Mouse (Mus musculus) forebrain, embryonic 15.5 days (tissue): ENCODE data around the gene Ccdc162. TPM values are rescaled to one million over a fixed set of nuclear protein-coding genes. Genes with fewer than 3 reads are reported as not detected.
"Not testable (repeated sequence)": the region's sequence is repeated elsewhere in the genome, so short reads cannot be mapped to it uniquely, and the experiment has no call there.

ENCODE experiments used
- ATAC-seq: fragments of 200-750 bp; cut with Nextera tagmentation; replicated peaks from 2 replicates; pipeline ENCODE4 v1.8.0; 2017; ENCODE audit warnings: mild to moderate bottlenecking, moderate TSS enrichment, moderate library complexity
- H3K27ac ChIP-seq: fragments of 300-500 bp; sonication (generic); replicated peaks from 2 replicates; pipeline ENCODE4 v1.5.1; 2015; ENCODE audit warnings: mild to moderate bottlenecking, inconsistent platforms
- H3K27me3 ChIP-seq: fragments of 300-500 bp; sonication (generic); 2 replicates; pipeline ENCODE4 v1.6.1; 2015; ENCODE audit warnings: inconsistent platforms
- H3K36me3 ChIP-seq: fragments of 300-500 bp; sonication (generic); 2 replicates; pipeline ENCODE4 v1.6.1; 2015; ENCODE audit warnings: mild to moderate bottlenecking, inconsistent platforms
- H3K4me1 ChIP-seq: fragments of 300-500 bp; sonication (generic); 2 replicates; pipeline ENCODE4 v1.6.1; 2015; ENCODE audit warnings: inconsistent platforms
- H3K4me2 ChIP-seq: fragments of 300-500 bp; sonication (generic); replicated peaks from 2 replicates; pipeline ENCODE4 v1.6.1; 2015; ENCODE audit warnings: mild to moderate bottlenecking, inconsistent platforms
- H3K4me3 ChIP-seq: fragments of 300-500 bp; sonication (generic); 2 replicates; pipeline ENCODE4 v1.5.1; 2015; ENCODE audit warnings: mild to moderate bottlenecking, inconsistent platforms
- H3K9ac ChIP-seq: fragments of 300-500 bp; sonication (generic); replicated peaks from 2 replicates; pipeline ENCODE4 v1.6.1; 2015; ENCODE audit warnings: mild to moderate bottlenecking, inconsistent platforms
- H3K9me3 ChIP-seq: fragments of 300-500 bp; sonication (generic); 2 replicates; pipeline ENCODE4 v1.6.1; 2016; ENCODE audit warnings: inconsistent platforms
- WGBS: fragments of 180-500 bp; shearing (Covaris S2); methylation state at CpG from one replicate; pipeline ENCODE4 v1.1.7; 2015; ENCODE audit warnings: mixed read lengths; 5-methylcytosine and 5-hydroxymethylcytosine counted together
- polyA plus RNA-seq: library from polyadenylated mRNA; unstranded; fragments of >200 nt; fragmentation: Nextera tagmentation; extraction: Ambion mirVana; gene quantifications from 2 replicates; pipeline ENCODE4 v1.2.1, GENCODE M21; 2015

Gene Ccdc162
- polyA plus RNA-seq, 1 experiment from 2014 or later = 0.46 TPM

DNA sequence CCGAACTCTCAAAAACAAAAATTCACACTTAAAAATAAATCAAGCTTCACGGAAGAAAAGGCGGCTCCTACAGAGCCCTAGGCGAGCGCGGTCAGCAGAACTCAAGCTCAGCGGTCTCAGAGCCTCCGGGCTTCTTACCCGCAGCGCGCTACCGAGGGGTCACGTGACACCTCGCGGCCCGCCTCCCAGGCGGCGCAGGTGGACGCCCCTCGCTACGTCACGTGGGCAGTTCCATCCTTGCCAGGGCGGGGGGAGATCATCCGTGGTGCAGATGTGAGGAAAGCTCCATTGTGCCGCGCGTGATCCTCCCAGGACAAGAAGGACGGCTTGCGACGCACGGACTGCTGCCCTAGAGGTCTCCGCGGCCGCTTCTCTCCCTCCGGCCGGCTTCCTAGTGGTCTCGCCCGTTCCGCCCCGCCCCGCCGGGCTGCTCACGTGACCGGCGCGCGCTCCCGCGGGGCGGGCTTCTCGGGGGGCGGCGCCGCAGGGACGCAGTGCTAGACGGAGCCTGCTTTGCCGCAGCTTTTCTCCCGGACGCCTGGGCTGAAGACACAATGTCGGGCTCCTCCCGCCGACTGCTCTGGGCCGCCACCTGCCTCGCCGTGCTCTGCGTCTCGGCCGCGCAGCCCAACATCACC lies 197.3 kb downstream of the Ccdc162 start, which contains the start of gene Cd164:
Gene Cd164 (plus strand): TSS at position 434 of the 638 bp plus-strand sequence.
- Histone ChIP-seq H3K27me3 (no peaks in the 10 kb centered on the region), H3K27ac (peak within 1 kb of the TSS; percentile 97), H3K4me2 (peak within 1 kb of the TSS; percentile 56), H3K36me3 (no peaks in the 10 kb centered on the region), H3K9ac (peak within 1 kb of the TSS; percentile 76), H3K4me1 (peaks cover 34% of the 10 kb centered on the region), H3K9me3 (no peaks in the 10 kb centered on the region), H3K4me3 (peak within 1 kb of the TSS; percentile 97)
- peak; percentile 97 for ATAC-seq
- 0% methylated on average over 69 of the region's 69 CpGs for WGBS

DNA sequence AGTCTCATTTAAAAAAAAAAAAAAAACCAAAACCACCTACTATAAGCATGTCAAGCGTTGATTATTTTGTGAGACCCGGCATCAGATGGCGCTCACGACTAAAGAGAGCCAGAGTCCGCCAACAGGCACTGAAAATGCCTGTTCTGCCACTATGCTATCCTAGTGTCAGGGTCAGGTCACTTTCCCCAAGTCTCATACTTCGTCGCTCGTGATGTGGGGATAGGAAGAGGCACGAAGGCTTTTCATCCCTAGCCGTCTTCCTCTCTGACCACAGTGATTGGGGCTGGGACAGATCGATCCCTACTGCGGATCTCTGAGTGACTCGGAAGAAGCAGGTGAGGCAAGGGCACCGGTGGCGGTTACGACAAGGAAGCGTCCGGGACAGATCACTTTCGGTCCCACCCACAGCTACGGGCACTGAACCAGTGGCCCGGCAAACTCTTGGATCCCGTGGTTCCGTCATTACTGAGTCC lies 197.9 kb downstream of the Ccdc162 start:
- ATAC-seq = peak; percentile 70
- WGBS = under 1% methylated on average over 23 of the region's 23 CpGs
- Histone ChIP-seq H3K27ac (peak overlapping the region; percentile 97), H3K9me3 (no peaks in the 10 kb centered on the region), H3K4me2 (peak overlapping the region; percentile 56), H3K9ac (peak overlapping the region; percentile 76), H3K4me3 (peak overlapping the region; percentile 97), H3K4me1 (peaks cover 33% of the 10 kb centered on the region), H3K27me3 (no peaks in the 10 kb centered on the region), H3K36me3 (no peaks in the 10 kb centered on the region)

DNA sequence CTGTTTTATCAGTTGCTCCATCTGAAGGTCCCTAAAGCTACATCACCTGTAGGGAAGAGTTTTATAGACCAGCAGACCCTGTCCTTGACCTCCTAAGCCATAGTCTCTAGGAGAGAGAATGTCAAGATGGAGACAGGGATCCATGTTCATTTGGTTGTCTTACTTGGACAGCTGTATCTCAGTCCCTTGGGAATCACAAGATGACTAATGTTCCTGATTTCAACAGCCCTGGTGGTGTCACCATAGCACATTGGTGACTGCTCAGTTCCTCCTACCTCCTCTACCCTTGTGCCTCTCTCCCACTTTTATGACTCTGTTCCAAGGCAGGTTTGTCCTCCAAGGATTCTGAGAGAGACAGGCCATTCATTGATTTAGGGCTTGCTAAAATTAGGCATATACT lies 201.5 kb downstream of the Ccdc162 start:
- Histone ChIP-seq H3K27ac (no peak overlapping the region), H3K9me3 (no peaks in the 10 kb centered on the region), H3K36me3 (no peaks in the 10 kb centered on the region), H3K9ac (no peak overlapping the region), H3K4me1 (no peaks in the 10 kb centered on the region), H3K4me2 (no peak overlapping the region), H3K4me3 (no peak overlapping the region), H3K27me3 (no peaks in the 10 kb centered on the region)
- ATAC-seq = no peak

DNA sequence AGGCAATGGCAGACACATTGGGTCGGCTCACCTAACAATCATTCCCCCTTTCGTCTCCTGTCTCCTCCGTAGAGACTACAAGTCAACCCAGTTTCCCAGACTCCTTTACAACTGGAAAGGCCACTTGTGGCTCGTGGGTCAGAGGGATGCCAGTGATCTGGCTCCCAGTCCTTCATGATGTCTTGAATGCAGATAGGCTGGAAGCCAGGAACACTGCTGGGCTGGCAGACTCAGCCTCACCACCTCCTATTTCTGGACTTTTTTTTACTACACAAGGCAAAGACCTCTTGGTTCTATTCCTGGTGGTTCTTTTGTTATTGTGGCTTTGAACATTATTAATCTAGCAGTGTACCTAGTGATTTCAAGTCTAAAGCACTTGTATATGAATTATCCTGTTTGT lies 202.1 kb downstream of the Ccdc162 start:
- no peaks in the 10 kb centered on the region for H3K4me1 ChIP-seq
- H3K27ac ChIP-seq = no peak overlapping the region
- H3K27me3 ChIP-seq = no peaks in the 10 kb centered on the region
- no peak overlapping the region for H3K4me2 ChIP-seq
- no peak overlapping the region for H3K4me3 ChIP-seq
- ATAC-seq = no peak
- 81% methylated on average over 4 of the region's 4 CpGs for WGBS
- no peaks in the 10 kb centered on the region for H3K9me3 ChIP-seq
- H3K9ac ChIP-seq = no peak overlapping the region
- no peaks in the 10 kb centered on the region for H3K36me3 ChIP-seq

DNA sequence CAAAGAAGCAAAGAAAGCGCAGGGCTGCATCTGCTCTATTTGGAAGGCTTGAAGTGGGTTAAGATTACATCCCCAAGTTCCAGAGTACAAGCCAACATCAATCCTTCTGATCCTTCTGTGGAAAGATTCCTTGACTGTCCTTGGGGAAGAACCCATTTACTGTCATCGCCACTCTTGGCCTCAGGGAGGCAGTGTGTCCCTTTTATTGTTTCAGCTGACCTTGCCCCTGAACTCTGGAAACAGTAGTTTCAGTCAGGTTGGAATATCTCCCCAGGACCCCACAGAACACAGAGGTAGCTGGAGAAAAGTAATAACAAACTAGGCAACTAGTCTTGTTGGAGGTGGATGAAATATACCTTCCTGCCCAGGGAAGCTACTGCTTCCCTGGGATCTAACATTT lies 207.3 kb downstream of the Ccdc162 start:
- H3K4me1 ChIP-seq = peaks cover 5% of the 10 kb centered on the region; the same call in 1 of the 2 replicates
- no peak overlapping the region for H3K9ac ChIP-seq
- WGBS = 42% methylated on average over 2 of the region's 2 CpGs

DNA sequence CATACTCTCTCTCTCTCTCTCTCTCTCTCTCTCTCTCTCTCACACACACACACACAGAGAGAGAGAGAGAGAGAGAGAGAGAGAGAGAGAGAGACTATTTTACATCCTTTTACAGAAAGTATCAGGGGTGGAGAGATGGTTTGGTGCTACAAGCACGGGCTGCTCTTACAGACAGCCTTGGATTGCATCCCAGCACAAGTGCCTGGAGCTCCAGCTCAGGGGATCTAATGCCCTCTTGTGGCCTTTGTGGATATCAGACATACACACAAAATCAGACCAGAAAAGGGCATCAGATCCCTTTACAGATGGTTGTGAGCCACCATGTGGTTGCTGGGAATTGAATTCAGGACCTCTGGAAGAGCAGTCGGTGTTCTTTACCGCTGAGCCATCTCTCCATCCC lies 211.0 kb downstream of the Ccdc162 start:
- peak; percentile 84 for ATAC-seq

More for the DNA sequence above, 207.3 kb downstream of the Ccdc162 start:
- no peak for ATAC-seq
- Histone ChIP-seq H3K4me2 (no peak overlapping the region), H3K27me3 (no peaks in the 10 kb centered on the region), H3K27ac (no peak overlapping the region), H3K4me3 (no peak overlapping the region), H3K9me3 (no peaks in the 10 kb centered on the region), H3K36me3 (no peaks in the 10 kb centered on the region)

DNA sequence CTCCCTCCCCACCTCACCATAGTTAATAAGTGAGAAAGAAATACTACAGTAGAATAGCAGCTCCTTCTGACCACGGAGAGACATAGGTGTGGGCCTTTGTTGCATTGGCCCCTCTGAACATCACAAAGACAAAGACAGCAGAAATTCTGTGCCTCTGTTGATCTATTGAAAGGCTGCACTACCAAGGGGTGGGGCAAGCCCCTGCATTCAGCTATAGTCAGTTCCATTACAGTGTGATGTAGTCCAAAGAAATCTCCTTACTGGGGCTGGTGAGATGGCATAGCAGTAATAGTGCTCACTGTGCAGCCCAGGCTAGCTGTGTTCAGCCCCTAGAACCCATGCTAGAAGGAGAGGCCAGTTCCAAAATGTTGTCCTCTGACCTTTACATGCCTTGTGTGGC lies 211.4 kb downstream of the Ccdc162 start:
- H3K9ac ChIP-seq = no peak overlapping the region
- H3K9me3 ChIP-seq = no peaks in the 10 kb centered on the region
- no peak overlapping the region for H3K4me2 ChIP-seq
- 85% methylated on average over 1 of the region's 1 CpGs for WGBS
- peaks cover 5% of the 10 kb centered on the region; the same call in 1 of the 2 replicates for H3K4me1 ChIP-seq
- H3K36me3 ChIP-seq = no peaks in the 10 kb centered on the region
- no peak overlapping the region for H3K27ac ChIP-seq
- no peak overlapping the region for H3K4me3 ChIP-seq
- 0 out of 2 replicates have a peak, but pooled peaks have one; percentile 13 for ATAC-seq
- no peaks in the 10 kb centered on the region for H3K27me3 ChIP-seq

More for the DNA sequence above, 211.0 kb downstream of the Ccdc162 start:
- not testable (repeated sequence) for H3K4me3 ChIP-seq, H3K27me3 ChIP-seq, H3K4me2 ChIP-seq, H3K27ac ChIP-seq, H3K36me3 ChIP-seq, H3K9ac ChIP-seq, H3K4me1 ChIP-seq, H3K9me3 ChIP-seq
- WGBS = 0% methylated on average over 3 of the region's 3 CpGs

DNA sequence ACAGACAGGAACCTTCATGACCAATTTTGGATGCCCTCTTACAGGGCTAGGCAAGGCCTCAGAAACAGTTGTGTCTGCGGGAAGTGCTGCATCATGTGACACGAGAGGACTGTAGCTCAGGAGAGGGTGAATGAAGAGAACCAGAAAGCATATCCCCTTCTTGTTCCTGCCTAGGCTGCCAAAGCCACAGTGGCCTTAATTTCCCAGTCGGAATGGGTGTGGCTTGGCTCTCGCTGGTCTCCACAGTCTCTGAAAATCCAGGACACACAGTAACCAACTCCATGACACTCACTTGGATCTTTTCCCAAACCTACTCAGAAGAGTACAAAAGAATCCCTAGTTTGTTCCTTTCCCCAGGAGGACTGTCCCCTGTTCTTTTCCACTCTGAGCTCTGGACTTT lies 215.5 kb downstream of the Ccdc162 start:
- Histone ChIP-seq H3K27me3 (no peaks in the 10 kb centered on the region), H3K4me3 (no peak overlapping the region), H3K9ac (no peak overlapping the region), H3K27ac (no peak overlapping the region), H3K4me1 (peaks cover 5% of the 10 kb centered on the region; the same call in 1 of the 2 replicates), H3K36me3 (no peaks in the 10 kb centered on the region), H3K4me2 (no peak overlapping the region), H3K9me3 (no peaks in the 10 kb centered on the region)
- WGBS = 46% methylated on average over 4 of the region's 4 CpGs
- no peak for ATAC-seq

DNA sequence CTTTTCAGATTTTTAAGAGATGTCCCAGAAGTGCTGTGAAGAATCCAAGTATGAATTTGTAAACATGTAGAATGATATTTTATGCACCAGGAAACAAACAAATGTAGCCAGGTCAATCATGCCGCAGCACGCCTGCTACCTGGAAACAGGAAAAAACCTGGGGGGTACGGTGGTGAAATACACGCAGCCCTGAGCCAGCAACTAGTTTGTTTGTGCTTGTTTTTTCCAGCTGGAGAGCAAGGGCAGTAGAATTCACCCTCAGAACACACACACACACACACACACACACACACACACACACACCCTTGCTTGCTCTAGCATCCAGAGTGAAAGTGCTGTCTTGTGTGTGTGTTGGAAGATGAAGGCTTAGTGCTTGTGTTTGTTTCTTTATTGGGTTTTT lies 225.3 kb downstream of the Ccdc162 start:
- Histone ChIP-seq H3K4me3 (no peak overlapping the region), H3K4me1 (peaks cover 21% of the 10 kb centered on the region), H3K9ac (no peak overlapping the region), H3K27ac (no peak overlapping the region), H3K4me2 (peak overlapping the region; percentile 94; the same call in 1 of the 2 replicates), H3K9me3 (no peaks in the 10 kb centered on the region), H3K36me3 (peaks cover 12% of the 10 kb centered on the region), H3K27me3 (no peaks in the 10 kb centered on the region)
- no peak for ATAC-seq
- 59% methylated on average over 4 of the region's 4 CpGs for WGBS

DNA sequence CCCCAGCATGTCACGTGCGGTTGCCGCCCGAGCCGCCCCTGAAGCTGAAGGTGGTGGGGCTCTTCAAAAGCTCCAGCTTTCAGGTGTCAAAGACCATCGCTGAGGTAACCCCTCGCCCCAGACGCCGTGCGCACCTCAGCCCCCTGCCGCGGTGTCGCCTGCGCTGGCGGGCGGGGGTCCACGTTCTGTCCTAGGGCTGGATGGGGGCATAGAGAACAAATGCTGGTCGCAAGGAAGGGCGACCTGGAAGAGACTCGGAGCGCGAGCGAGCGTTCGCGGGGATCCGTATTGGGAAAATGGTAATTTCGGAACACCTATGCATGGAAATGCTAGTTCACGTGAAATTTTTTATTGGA lies 225.9 kb downstream of the Ccdc162 start:
- no peak overlapping the region for H3K27ac ChIP-seq
- peak; percentile 65; the same call in 1 of the 2 replicates for ATAC-seq
- H3K4me2 ChIP-seq = peak overlapping the region; percentile 94
- WGBS = 0% methylated on average over 29 of the region's 29 CpGs
- H3K9ac ChIP-seq = peak overlapping the region; percentile 64
- peaks cover 18% of the 10 kb centered on the region for H3K36me3 ChIP-seq
- H3K4me1 ChIP-seq = peaks cover 21% of the 10 kb centered on the region
- peak overlapping the region; percentile 63 for H3K4me3 ChIP-seq
- no peaks in the 10 kb centered on the region for H3K27me3 ChIP-seq
- H3K9me3 ChIP-seq = no peaks in the 10 kb centered on the region

DNA sequence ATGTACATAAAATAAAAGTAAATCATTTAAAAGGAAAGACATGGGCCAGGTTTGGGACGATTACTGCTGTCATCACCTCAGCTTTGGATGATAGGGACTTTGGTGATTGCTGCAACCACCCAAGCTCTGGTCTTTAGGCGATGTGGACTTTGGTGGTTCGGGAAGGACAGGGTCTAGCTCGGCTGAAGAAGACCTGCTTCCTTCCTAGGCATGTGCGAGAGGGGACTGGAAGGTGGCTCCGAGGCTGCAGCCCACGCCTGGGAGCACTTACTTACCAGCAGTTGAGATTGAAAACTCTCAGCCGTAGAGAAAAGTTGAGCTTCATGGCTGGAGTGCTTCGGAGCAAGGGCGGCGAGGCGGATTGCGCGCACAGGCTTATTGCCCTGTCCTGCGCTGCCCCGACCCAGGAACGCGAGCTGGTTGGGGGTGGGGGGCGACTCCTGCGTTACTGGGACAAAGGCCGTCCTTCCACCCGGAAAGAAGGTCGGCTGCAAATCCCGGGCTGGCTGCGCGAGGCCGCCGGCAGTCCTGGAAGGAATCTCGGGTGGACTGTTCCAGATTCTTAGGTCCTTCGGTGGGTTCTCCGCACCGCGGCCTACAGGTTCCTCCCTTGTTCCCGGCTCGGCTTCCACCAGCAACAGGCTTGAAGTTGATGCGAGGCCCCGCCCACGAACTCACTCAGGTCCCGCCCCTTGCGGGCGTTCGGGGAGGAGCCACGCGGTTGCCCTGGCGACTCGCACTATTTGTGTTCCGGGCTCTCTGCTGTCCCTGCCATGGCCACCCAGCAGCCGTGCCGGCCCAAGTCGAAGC lies 226.5 kb downstream of the Ccdc162 start, which contains the start of the genes Smpd2 and Ppil6:
Gene Smpd2 (minus strand): TSS at position 662 of the 810 bp plus-strand sequence.
Gene Ppil6 (plus strand): TSS at position 732 of the 810 bp plus-strand sequence.
- no peak within 1 kb of the TSS for H3K27ac ChIP-seq
- WGBS = under 1% methylated on average over 50 of the region's 50 CpGs

DNA sequence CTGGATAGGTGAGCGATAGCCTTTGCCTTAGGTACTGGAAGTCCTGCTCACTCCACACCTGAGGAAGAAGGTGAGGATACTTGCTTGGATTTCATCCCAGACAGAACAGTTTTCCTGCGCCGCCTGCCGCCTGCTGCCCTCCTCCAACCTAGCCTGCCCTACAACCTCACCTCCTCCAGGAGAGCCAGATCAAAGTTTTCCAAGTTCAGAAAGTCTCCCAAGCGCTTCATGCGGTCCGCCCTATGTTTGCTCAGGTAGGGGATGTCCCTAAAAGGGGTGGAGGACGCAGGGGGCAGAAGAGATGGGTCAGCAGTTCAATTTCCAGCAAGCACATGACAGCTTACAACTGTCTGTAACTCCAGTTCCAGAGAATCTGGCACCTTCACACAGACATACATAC lies 227.1 kb downstream of the Ccdc162 start:
- peak overlapping the region; percentile 8; the same call in 1 of the 2 replicates for H3K9ac ChIP-seq
- no peaks in the 10 kb centered on the region for H3K27me3 ChIP-seq
- no peak; the same call in 1 of the 2 replicates for ATAC-seq
- H3K4me2 ChIP-seq = peak overlapping the region; percentile 94
- WGBS = 35% methylated on average over 8 of the region's 8 CpGs
- H3K4me3 ChIP-seq = peak overlapping the region; percentile 63
- H3K36me3 ChIP-seq = peaks cover 28% of the 10 kb centered on the region
- H3K27ac ChIP-seq = no peak overlapping the region
- peaks cover 21% of the 10 kb centered on the region for H3K4me1 ChIP-seq
- no peaks in the 10 kb centered on the region for H3K9me3 ChIP-seq

More for the DNA sequence above, 226.5 kb downstream of the Ccdc162 start, which contains the start of the genes Smpd2 and Ppil6:
- Histone ChIP-seq H3K36me3 (peaks cover 23% of the 10 kb centered on the region), H3K4me1 (peaks cover 21% of the 10 kb centered on the region), H3K9me3 (no peaks in the 10 kb centered on the region), H3K27me3 (no peaks in the 10 kb centered on the region), H3K4me3 (peak within 1 kb of the TSS; percentile 63), H3K4me2 (peak within 1 kb of the TSS; percentile 94), H3K9ac (peak within 1 kb of the TSS; percentile 64)
- ATAC-seq = peak; percentile 95
